Mouse (Mus musculus) adipocyte (in vitro differentiated cells): ENCODE results near the gene Hnrnph2.

Experiments used
- DNase-seq: peaks from one replicate; pipeline ENCODE4 v3.0.0-alpha.2; 2016; ENCODE audit warnings: low spot score

Gene Hnrnph2

DNA sequence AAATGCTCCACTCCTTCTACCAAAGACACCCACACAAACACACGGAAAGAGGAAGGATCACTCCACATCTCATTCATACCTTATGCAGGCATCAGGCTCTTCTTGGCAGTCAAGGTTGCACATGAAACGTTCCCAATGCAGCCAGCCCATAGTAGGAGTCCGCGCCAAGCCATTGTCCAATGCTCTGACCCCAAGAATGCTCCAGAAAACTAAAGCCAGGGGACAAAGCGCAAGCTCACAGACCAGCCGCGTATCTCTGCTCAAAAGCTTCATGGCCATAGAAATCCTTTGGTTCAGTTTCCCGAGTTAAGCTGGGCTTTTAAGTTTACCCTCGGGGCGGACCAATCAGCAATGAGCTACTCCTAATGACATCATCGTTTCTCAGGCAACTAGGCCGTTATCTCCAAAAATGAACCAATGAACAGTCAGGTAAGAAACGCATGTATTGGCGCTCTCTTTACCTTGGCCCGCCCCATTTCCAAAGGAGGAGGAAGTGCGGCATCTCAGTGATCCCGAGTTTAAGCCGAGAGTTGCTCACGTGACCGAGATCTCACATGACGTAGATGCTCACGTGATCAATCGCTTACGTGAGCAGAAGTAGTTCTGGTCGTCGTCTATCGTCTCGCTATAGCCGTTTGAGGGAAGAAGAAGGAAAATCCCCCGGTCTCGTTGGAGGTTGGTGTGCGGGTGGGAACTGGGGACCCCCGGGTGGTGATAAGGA is at the start of gene Hnrnph2, which contains the start of gene Gla:
Gene Hnrnph2 (plus strand): TSS at position 521 of the 721 bp plus-strand sequence.
Gene Gla (minus strand): TSS at position 467 of the 721 bp plus-strand sequence.
- DNase-seq = peak; percentile 98

DNA sequence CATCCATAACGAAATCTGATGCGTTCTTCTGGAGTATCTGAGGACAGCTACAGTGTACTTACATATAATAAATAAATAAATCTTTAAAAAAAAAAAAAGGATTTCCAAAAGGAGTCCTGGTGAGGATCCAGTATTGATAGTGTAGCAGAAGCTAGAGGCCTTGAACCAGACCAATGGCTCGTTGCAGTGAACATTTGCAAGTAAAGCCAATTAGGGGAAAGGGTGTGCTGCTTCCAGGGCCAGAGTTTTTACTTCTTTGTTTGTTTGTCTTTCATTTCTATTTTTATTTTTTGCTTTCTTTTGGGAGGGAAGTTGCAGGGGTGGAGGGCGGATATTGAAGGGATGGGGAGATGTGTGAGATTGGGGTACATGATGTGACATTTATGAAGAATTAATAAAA is 47.7 kb upstream of the Hnrnph2 start:
- DNase-seq = peak; percentile 53

DNA sequence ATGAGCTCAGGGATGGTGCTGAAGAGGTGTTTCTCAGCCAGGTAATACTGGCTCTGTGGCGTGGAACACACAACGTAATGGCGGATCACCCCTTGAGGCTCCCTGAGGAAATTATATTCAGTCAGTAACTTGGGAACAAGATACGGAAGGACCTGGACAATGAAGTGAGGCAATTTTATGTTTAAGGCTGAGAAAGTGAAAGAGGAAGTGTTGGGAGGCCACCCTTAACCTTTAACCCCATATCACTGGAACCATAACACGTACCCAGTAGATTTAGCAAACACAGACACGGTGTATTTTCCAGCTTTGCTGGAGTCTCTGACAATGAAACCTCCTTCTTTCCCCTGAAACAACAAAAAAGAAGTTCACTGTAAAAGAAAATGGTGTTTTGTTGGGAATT is 46.6 kb upstream of the Hnrnph2 start:
- no peak for DNase-seq

DNA sequence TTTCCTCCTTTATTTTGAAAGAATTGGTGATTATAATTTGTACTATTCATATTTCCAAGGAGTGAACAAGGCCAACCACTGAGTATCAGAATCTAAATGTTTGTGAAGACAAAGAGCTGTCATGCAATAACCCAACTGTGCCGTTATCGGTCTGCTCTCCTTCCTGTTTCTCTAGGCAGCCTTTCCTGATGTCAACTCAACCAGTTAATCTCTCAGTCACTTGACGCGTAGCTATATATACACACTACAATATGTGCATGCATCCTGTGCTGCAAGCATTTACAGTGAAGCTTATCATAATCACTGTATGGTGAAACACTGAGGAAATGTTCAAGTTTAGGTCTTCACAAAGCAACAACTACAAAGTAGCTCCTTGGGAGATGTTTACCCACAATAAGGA is 36.7 kb upstream of the Hnrnph2 start:
- DNase-seq = no peak

DNA sequence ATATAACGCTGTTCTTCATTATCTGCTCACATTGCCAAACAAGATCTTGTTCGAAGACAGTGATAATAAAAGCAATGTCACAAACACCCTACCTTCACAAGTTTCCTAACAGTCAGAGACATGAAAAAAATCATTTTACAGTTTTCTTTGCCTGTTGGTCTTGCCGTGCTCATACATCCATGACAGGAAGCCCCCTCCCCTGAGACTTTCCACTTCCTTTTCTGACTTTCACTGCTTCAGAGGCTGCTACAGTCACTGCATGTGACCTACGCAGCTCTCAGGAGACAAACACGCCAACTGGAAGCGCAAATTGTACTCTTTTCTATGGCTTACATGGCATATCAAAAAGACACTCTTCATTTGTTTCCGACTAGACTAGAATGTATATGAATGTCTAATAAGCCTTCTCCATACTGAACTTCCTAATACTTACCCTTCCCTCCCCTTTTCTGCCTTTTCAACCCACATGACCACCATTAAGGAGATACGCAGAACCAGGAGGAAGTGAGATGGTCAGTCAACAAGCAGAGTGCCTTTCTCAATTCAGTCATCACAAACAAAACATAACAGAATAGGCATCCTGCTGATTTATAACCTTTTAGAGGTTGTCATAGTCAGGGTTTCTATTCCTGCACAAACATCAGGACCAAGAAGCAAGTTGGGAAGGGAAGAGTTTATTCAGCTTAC is 34.3 kb upstream of the Hnrnph2 start:
- no peak for DNase-seq

DNA sequence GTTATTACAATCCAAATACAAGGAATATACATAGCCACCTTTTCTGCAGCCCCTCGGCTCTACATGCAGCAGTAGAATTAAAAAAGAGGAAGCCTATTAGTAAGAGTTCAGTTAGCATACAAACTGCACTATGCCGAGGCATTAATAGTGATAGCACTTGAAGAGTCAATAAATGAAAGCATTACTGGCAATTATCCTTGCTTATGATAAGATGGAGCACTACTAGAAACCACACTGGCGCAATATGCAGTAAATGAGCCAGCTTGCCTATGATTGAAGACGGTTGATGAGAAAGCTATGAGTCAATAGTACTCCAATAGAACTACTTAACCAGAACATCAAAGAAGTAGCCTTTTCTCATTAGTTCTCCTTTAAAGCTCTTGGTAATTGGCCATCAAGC is 23.1 kb upstream of the Hnrnph2 start:
- DNase-seq = no peak

DNA sequence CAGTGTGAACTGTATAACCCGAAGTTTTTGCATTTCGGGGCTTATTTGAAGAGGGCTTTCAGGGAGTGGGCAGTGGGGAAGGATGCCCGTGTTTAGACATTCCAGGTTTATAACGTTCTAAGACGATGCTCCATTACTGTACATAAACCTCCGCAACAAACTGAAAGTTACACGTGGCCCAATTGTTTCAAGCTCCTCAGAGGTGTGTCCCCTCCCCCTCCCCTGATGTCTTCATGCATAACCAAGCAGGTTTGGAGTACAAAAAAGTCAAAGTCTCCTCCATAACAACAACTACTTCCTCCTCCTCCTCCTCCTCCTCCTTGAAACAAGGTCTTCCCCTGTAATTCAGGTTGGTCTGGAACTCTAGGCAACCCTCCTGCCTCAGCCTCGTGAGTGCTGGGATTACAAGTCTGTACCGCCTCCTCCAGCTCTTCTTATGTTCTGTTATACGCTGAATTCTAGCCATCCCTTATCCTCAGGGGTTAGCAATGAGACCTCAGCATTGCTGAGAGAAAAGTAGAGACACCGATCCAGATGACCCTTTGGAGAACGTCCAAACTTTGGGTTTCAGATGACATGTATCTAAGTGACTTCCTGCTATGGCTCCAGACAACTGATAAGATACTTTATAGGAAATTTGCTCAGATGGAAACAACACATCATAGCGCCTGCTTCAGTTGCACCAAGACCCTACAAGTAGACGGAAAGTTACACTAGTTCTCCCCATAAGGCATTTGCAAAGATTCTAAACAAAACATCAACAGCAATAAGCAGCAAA is 20.3 kb upstream of the Hnrnph2 start:
- no peak for DNase-seq

DNA sequence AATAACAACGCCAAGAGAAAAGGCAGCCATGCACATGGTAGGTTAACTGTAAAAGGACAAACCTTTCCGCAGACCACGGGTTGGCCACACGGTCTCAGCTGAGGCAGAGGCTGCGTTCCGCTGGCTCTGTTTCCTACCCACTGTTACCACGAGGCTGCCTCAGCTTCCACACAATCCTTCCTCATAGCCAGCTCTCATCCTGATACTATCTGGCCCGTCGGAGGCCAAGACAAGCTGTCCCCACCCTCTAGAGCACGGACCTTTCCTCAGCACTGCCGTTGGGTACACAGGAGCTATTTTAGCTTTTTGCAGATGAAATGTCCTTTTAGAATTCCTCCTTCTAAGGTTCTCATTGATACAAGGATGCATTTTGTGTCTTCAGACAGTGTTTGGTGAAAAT is 18.7 kb upstream of the Hnrnph2 start:
- DNase-seq = no peak

DNA sequence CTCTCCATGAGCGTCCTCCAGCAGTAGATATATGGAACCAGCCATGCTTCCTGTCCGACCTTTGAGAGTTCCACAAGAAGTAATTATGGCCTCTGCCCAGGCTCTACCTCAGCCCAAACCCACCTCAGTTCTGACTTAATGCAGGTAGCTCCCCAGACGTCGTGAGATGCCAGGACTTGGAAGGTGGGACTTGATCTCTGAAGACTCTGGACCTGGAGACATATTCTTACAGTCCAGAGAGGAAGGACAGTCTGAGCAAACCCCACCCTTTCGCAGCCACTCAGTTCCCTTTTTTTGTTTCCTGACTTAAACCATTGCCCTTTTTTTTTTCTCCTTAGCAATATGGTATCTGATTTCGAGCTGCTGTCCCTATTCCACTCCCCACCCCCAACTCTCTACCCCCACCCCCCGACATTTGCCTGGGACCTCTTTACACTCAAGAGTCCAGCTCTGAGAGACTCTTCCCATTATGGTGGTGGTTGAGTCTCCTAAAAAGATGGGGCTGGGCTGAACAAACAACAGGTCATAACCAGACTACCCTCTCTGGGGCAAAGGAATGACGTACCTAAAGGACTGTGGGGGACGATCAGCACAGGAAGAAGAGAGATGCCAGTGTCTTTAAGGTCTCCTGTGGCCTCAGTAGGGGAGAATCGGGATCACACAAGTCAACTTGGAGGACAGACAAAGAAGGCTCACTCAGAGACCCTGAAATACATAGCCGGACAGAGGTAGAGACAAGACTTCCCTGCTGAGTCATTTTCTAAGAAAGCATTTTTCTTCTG is 17.9 kb upstream of the Hnrnph2 start, which contains the start of gene Btk:
Gene Btk (minus strand): TSS at position 683 of the 782 bp plus-strand sequence.
- no peak for DNase-seq

DNA sequence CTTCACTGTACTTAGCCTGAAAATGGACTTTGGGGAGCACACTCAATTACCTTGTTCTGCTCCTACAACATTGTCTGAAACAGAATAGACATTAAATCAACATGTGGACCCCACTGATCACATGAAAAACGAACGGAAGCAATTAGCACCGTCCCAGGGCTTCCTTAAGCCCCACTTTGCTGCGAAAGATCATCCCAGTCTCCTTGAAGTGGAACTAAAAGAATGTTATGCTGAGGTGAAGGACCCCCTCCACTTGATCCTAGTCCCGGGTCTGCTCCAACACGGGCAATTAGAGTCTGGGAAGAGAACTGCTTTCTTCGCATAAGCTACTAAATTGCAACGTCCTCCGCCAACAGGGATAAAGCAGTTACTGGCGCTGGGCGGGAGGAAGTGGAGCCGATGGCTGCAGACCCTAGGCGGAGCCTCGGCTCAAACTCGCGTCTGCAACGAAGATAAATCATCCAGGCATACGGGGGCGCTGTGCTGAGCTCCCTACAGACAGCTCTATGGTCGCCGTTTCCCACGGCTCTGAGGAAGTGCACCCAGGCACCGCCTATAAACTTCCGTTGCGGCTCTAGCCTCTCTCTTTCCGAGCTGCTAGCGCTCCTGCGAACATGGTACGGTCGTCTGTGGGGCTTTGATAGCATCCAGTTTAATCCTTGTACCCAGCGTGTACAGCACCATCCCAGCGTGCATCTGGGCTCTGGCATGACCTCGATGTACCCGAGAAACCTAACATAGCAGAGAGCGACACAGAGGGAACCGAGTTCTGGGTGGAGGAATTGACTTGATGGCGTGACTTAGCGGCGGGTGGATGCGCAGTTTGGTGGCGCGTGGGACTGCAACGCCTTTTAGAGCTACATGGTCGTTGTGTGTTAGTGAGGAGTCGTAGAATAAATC is 15.6 kb upstream of the Hnrnph2 start, which contains the start of gene Rpl36a:
Gene Rpl36a (plus strand): TSS at position 552 of the 900 bp plus-strand sequence.
- DNase-seq = peak; percentile 90

DNA sequence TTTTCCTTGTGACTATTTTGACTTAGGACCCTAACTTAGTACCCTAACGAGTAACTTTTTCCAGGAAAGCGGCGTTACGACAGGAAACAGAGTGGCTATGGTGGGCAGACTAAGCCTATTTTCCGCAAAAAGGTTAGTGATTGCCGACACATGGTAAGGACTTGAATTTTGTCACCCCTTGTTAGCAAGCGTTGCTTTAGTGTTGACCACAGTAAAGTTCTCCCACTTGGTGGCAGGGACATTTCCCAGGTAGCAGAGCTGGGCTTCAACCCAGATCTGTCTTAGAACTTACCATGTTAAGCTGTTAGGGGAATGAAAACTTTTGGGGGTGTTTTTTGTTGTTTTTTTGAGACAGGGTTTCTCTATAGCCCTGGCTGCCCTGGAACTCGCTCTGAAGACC is 14.5 kb upstream of the Hnrnph2 start:
- DNase-seq = peak; percentile 5

DNA sequence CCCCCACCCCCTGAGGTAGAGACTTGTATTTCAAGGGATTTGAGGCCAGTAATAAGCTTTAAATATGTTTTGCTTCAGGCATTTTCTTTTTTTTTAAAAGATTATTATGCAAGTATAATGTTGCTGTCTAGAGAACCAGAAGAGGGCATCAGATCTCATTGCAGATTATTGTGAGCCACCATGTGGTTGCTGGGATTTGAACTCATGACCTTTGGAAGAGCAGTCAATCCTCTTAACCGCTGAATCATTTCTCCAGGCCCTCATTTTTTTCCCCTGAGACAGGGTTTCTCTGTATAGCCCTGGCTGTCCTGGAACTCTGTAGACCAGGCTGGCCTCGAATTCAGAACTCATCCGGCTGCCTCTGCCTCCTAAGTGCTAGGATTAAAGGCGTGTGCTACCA is 12.7 kb upstream of the Hnrnph2 start:
- DNase-seq = peak; percentile 46

DNA sequence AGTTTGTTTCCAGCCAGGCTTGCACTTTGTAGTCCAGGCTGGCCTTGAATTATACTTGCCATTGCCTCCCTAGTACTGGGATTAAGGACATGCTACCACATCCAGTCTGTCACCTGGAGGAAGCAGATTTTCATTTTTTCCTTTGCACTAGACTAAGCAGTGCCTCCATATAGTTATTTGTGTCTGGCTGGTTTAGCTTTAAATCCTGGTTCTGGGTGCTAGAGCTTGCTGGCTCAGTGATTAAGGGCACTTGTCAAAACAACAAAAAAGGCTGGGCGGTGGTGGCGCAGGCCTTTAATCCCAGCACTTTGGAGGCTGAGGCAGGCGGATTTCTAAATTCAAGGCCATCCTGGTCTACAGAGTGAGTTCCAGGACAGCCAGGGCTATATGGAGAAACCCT is 12.0 kb upstream of the Hnrnph2 start:
- DNase-seq = no peak

DNA sequence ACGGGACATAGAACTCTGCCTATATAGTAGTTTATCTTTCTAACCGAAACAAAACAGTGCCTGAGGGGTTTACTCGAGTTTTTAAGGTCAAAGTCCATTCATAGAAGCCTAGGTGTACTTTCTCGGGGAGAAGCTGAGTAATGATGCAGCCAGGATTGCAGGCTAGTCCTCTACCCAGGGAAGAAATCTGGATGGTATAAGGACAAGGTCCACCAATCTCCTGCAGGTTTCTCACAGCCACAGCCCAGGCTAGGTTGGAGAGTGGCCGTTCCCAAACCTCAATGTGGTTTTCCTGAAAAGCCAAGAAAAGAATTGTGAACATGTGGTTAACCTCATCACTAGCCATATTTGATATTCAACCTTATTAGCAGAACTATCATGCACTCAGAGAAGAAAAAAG is 11.1 kb upstream of the Hnrnph2 start:
- no peak for DNase-seq

DNA sequence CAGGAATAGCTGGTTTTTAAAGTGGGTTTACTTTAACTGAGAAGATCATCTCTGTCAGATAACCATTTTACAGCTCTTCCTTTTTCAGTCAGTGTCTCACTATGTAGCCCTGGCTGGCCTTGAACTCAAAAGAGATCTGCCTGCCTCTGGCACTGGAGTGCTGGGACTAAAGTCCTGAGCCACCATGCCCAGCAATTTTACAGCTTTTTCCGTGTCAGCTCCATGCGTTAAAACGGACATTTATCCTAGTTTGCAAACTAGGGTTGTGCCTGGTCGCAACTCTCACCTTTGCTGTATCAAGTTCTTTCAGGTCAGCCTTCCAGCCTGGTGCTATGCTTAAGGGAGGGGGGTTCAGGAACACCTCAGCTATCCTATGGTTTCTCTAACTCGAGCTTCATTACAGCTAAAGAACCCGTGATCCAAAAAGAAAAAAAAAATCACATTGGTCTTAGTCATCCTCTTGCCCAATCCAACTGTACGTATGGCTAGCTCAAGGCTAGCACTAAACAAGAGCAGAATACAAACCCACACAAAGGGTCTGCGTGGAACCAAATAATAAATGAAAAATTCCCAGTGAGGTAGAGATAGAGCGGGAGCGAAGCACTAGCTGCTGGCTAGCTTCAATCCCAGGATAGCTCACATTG is 935 bp upstream of the Hnrnph2 start:
- DNase-seq = peak; percentile 18

DNA sequence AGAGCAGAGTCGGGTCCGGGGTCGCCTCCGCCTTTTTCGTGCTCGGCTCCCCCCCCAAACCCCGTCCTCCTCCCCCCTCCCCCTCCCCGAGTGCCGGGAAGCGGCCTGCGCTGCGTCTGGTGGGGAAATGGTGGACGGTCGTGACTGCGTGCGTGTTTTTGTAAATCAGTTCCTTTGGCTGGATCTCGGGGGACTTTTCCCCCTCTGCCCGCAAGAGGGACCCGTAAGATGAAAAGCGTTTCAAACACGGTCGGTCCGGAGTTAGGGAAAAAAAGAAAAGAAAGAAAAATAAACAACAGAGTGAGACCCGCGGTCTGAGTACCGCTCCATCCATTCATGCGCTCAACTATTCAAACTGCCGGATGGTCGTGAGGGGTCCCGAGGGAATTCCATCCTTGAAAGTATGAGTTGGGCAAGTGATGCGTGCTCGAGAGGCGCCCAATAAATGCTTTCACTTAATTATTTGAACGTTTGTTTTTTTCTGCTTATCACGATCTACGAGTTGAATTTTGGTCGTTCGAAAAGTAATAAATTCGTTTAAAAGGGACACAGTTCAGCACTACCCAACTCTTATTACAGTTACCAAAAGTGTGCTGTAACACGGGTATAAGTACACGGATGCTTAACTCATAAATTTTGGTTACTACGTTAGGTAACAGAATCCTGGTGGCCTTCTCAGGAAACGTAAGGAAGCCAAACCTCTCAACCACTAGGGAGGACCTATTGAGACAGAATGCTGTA is 571 bp downstream of the Hnrnph2 start:
- peak; percentile 34 for DNase-seq

DNA sequence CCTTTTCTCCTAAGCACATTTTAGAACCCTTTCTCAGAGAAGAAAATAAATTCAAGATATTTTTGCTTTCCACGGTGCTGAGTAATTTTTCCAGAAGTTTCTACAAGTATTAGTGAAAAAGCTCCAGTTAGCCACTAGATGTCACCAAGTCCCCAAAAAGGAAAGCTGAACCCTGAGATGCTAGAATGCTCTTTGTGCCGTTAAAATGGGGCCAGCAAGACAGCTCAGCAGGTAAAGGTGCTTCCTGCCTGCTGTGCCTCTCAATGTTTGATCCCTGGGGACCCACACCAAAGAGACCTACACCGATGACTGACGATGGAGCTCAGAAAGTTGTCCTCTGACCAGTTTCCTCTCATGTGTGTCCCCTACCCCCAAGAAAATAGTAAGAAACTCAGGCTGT is 8.5 kb downstream of the Hnrnph2 start:
- DNase-seq = peak; percentile 62

DNA sequence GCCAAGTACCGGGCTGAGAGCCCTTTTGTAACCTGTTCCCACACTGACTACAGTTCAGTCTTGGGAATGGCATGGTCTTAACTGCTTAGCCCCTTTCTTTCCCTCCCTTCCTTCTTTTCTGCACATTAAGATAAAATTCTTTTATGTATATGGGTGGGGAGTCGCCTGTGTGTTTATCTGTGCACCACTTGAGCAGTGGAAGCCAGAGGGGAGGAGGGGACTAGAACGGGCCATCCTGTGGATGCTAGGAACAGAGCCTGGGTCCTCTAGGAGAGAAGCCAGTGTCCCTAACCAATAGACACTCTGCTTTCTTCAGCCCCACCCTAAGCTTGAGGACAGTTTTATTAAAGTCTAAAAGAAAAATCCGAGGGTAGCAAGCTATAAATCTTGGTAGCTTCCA is 10.0 kb downstream of the Hnrnph2 start:
- no peak for DNase-seq

DNA sequence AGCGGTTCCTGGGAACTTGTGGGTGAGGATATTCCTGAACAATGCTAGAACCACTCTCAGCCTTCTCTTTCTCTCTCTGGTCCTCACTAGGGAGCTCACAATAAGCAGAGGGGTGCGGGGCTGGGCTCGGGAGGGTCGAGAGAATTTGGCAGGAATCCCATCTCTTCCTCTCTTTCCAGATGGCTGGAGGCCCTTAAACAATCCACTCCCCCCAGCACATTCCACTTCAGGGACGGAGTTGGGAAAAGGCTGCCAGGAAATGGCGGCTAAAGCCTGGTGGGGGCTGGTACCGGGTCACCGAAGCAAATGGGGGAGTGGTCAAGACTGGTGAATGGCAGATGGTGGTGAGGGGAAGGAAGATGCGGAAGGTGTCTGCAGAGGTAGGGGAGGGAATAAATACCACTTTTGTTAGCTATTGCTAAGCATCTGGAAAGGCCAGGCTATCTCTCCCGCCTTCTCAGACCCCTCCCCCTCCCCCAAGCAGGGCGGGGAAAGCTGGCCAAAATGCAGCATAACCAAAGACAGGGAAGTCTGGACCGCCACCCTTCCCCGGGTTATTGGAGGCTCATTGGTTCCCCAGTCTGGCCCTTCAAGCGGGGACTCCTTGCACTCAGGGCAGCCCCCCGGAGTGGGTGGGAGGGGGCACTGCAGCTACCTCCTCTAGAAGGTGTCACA is 11.4 kb downstream of the Hnrnph2 start:
- DNase-seq = no peak
